Mouse (Mus musculus): Measurements from ENCODE around the gene Cirbp. TPM values are rescaled to one million over a fixed set of nuclear protein-coding genes. Genes with fewer than 3 reads are reported as not detected.

Gene Cirbp
- polyA plus RNA-seq, 1 experiment = 3.9 TPM

GRCm38 (mm10) chr10:80136952-80137625 lies 28.7 kb upstream of the Cirbp start:
- Histone ChIP-seq H3K9me3 (ENCODE audit: control insufficient read depth, low read length) (peaks cover 7% of the 10 kb centered on the region), H3K4me1 (ENCODE audit: control insufficient read depth) (peaks cover 73% of the 10 kb centered on the region), H3K36me3 (ENCODE audit: control insufficient read depth) (peaks cover 17% of the 10 kb centered on the region), H3K4me3 (replicated peaks) (peak overlapping the region; percentile 45), H3K27me3 (ENCODE audit: control insufficient read depth) (peaks cover 62% of the 10 kb centered on the region)
- no peak for TF ChIP-seq GATA1 (IDR thresholded peaks at IDR 0.05; ENCODE audit: low read length)
- TF ChIP-seq TAL1 (IDR thresholded peaks at IDR 0.05; ENCODE audit: low read length) = no peak

- Histone ChIP-seq H3K27me3 (ENCODE audit: control insufficient read depth) (peaks cover 62% of the 10 kb centered on the region), H3K4me1 (ENCODE audit: control insufficient read depth) (peaks cover 75% of the 10 kb centered on the region), H3K36me3 (ENCODE audit: control insufficient read depth) (peaks cover 12% of the 10 kb centered on the region), H3K4me3 (replicated peaks) (peak overlapping the region; percentile 67), H3K9me3 (ENCODE audit: control insufficient read depth, low read length) (peaks cover 7% of the 10 kb centered on the region)
- no peak for TF ChIP-seq TAL1 (IDR thresholded peaks at IDR 0.05; ENCODE audit: low read length)
These were observed 27.9 kb upstream of the Cirbp start for GRCm38 (mm10) chr10:80137626-80138552.

GRCm38 (mm10) chr10:80138553-80139438 lies 27.0 kb upstream of the Cirbp start, which contains the start of gene Atp5d:
Atp5d (plus strand) TSS chr10:80138632.
- TF ChIP-seq GATA1 (IDR thresholded peaks at IDR 0.05; ENCODE audit: low read length) (no peak), TAL1 (IDR thresholded peaks at IDR 0.05; ENCODE audit: low read length) (no peak)
- H3K27me3 ChIP-seq (ENCODE audit: control insufficient read depth) = peaks cover 62% of the 10 kb centered on the region
- H3K4me1 ChIP-seq (ENCODE audit: control insufficient read depth) = peaks cover 76% of the 10 kb centered on the region
- peak within 1 kb of the TSS; percentile 67 for H3K4me3 ChIP-seq (replicated peaks)
- H3K36me3 ChIP-seq (ENCODE audit: control insufficient read depth) = peaks cover 11% of the 10 kb centered on the region
- peaks cover 7% of the 10 kb centered on the region for H3K9me3 ChIP-seq (ENCODE audit: control insufficient read depth, low read length)

GRCm38 (mm10) chr10:80139439-80139775 lies 26.4 kb upstream of the Cirbp start:
- TF ChIP-seq TAL1 (IDR thresholded peaks at IDR 0.05; ENCODE audit: low read length) (no peak), GATA1 (IDR thresholded peaks at IDR 0.05; ENCODE audit: low read length) (no peak)
- H3K27me3 ChIP-seq (ENCODE audit: control insufficient read depth) = peaks cover 60% of the 10 kb centered on the region
- peak overlapping the region; percentile 67 for H3K4me3 ChIP-seq (replicated peaks)

GRCm38 (mm10) chr10:80139975-80140665 lies 25.7 kb upstream of the Cirbp start:
- Histone ChIP-seq H3K27me3 (ENCODE audit: control insufficient read depth) (peaks cover 52% of the 10 kb centered on the region), H3K36me3 (ENCODE audit: control insufficient read depth) (peaks cover 24% of the 10 kb centered on the region), H3K4me1 (ENCODE audit: control insufficient read depth) (peaks cover 89% of the 10 kb centered on the region), H3K9me3 (ENCODE audit: control insufficient read depth, low read length) (peaks cover 7% of the 10 kb centered on the region), H3K4me3 (replicated peaks) (no peak overlapping the region)
- TF ChIP-seq TAL1 (IDR thresholded peaks at IDR 0.05; ENCODE audit: low read length) (no peak), GATA1 (IDR thresholded peaks at IDR 0.05; ENCODE audit: low read length) (no peak)

More at GRCm38 (mm10) chr10:80139439-80139775, 26.4 kb upstream of the Cirbp start:
- peaks cover 18% of the 10 kb centered on the region for H3K36me3 ChIP-seq (ENCODE audit: control insufficient read depth)
- peaks cover 82% of the 10 kb centered on the region for H3K4me1 ChIP-seq (ENCODE audit: control insufficient read depth)
- peaks cover 7% of the 10 kb centered on the region for H3K9me3 ChIP-seq (ENCODE audit: control insufficient read depth, low read length)

- Histone ChIP-seq H3K4me1 (ENCODE audit: control insufficient read depth) (peaks cover 92% of the 10 kb centered on the region), H3K36me3 (ENCODE audit: control insufficient read depth) (peaks cover 28% of the 10 kb centered on the region), H3K4me3 (replicated peaks) (peak within 1 kb of the TSS; percentile 86), H3K27me3 (ENCODE audit: control insufficient read depth) (peaks cover 47% of the 10 kb centered on the region), H3K9me3 (ENCODE audit: control insufficient read depth, low read length) (peaks cover 7% of the 10 kb centered on the region)
- TF ChIP-seq TAL1 (IDR thresholded peaks at IDR 0.05; ENCODE audit: low read length) = no peak
- TF ChIP-seq GATA1 (IDR thresholded peaks at IDR 0.05; ENCODE audit: low read length) = no peak
These were observed 25.1 kb upstream of the Cirbp start, which contains the start of gene Cbarp for GRCm38 (mm10) chr10:80140666-80141035. Cbarp (minus strand) TSS chr10:80140835.

- TF ChIP-seq TAL1 (IDR thresholded peaks at IDR 0.05; ENCODE audit: low read length) (no peak), GATA1 (IDR thresholded peaks at IDR 0.05; ENCODE audit: low read length) (no peak)
- Histone ChIP-seq H3K4me1 (ENCODE audit: control insufficient read depth) (peaks cover 96% of the 10 kb centered on the region), H3K4me3 (replicated peaks) (peak overlapping the region; percentile 86), H3K36me3 (ENCODE audit: control insufficient read depth) (peaks cover 34% of the 10 kb centered on the region), H3K27me3 (ENCODE audit: control insufficient read depth) (peaks cover 41% of the 10 kb centered on the region), H3K9me3 (ENCODE audit: control insufficient read depth, low read length) (peaks cover 5% of the 10 kb centered on the region; the same call in 1 of the 2 replicates)
These were observed 24.5 kb upstream of the Cirbp start for GRCm38 (mm10) chr10:80141243-80141642.
